Mouse (Mus musculus) inflammation-experienced regulatory T-cells, adult 6 months (primary cell): ENCODE results near the gene Fam71b. TPM values are rescaled to one million over a fixed set of nuclear protein-coding genes. Genes with fewer than 3 reads are reported as not detected.

Source experiments
- ATAC-seq: one replicate; pipeline ENCODE4 v1.8.0; 2017
- polyA plus RNA-seq, 3 experiments: library from polyadenylated mRNA; unstranded; fragments of 100-300 nt; shearing (Covaris generic); gene quantifications; one replicate each; pipeline ENCODE4 v1.2.1; 2017

Fam71b gene
- under 1 TPM in 1 of 3 experiments, not detected in 2; 0.69 TPM for polyA plus RNA-seq

DNA sequence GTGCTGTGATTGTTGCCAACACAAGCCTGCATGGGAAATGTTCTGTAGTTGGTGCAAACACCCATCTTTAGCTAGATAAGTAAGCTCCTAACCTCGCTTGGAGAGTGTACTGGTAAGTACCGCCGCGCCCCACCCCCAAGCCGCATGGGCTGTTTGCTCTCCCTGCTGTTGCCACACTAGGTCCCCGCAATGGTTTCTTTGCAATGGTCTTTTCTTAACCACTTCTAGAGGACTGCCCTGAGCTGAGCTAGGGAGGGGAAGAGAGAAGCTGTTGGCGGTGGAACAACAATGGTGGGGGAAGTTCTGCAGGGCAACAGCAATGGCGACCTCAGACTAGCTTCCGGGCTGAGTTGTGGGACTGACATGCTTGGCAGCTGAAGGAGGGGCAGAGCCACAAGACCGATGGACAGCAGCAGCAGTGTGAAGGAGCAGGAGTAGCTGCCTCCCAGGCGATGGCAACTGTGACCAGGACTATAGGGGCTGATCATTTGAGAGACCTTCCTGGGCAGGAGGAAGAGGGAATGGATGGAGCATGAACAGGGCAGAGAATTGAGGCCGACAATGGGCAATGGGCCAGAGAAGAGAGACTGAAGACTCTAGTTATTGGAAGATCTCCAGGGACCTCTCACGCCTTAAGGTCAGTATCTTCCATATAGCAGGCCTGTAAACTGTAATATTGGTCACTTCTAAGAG, at the start of gene Fam71b:
TSS of gene Fam71b (plus strand) at position 393 of the 693 bp plus-strand sequence.
- ATAC-seq = no peak

DNA sequence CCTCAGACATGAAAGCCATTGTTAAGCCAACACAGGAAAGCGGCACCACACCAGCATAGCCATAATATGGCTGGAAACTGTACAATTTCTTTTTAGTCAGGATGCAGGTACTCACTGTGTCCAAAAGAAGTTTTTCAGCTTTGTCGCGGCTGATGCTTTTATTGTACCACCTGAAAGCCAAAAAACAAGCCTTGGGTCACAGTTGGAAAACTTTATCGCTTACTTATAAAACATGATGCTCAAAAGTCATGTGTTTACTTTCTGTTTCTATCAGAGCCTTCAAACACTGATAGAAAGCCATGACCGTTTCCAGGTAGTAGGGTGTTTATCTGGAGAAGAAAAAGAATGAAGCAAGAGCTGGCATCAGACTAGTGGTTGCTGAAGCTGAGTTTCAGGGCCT, 48.6 kb upstream of the Fam71b start:
- peak; percentile 7 for ATAC-seq

DNA sequence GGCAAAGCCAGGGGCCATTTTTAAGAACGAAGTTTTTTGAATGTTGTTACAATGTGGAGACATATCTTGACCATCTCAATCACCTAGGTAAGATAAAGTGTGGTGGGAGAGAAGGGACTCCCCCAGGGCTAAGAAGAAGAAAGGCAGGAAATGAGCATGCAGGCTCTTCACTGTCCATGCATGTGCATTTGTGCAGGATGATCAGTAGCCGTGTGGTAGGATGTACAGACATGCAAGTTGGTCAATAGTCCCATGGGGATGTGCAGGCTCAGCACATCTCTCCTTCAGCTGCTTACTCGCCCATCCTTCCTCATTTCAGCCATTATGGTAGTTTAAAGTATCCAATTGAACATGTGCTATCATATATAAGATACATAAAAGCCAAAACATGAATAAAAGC, 47.9 kb upstream of the Fam71b start:
- ATAC-seq = peak; percentile 30

GRCm38 (mm10) chr11:46349681-46350410, 46.5 kb upstream of the Fam71b start:
- no peak for ATAC-seq

- ATAC-seq = no peak
These were observed 38.0 kb upstream of the Fam71b start for GRCm38 (mm10) chr11:46358369-46358768.

GRCm38 (mm10) chr11:46360991-46361665, 35.2 kb upstream of the Fam71b start:
- ATAC-seq = no peak

- peak; percentile 58 for ATAC-seq
These were observed 34.0 kb upstream of the Fam71b start for GRCm38 (mm10) chr11:46362061-46363022.

GRCm38 (mm10) chr11:46363864-46364263, 32.5 kb upstream of the Fam71b start:
- no peak for ATAC-seq

GRCm38 (mm10) chr11:46365744-46366143, 30.6 kb upstream of the Fam71b start:
- no peak for ATAC-seq

GRCm38 (mm10) chr11:46366357-46366756, 30.0 kb upstream of the Fam71b start:
- ATAC-seq = no peak

DNA sequence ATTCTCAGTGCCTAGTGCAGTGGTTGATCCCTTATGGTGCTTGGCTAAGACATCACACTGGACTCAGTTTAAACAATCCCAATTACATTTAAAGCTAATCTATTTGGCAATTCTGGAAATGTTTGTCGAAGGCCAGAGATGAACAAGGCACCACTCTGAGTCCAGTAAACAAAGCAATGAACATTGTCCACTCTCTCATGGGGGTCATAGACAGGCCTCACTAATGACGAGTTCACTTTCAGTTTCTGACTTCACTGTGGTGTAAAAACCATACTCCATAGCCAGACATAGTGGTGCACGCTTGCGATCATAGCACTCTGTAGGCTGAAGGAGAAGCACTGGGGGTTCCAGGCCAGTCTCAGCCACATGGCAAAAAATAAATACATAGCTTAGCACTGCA, 25.9 kb upstream of the Fam71b start:
- ATAC-seq = no peak

DNA sequence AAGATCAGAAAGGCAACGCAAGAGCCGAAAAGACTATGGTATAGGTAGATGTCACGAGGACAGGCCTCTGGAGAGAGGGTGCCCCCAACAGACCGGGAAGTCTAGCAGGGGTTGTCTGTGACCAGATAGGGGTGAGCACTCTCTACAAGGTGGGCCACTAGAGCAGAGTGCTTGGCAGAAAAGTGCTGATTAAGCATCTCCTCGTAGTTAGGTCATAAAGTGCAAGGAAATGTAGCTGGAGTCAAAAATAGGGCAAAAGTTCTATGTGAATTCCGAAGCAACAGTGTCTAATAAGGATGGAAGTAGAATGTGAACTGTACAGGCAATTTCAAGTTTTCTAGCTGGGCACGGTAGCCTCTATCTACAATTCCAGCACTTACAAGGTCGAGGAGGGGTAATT, 25.1 kb upstream of the Fam71b start:
- ATAC-seq = no peak

- peak; percentile 55 for ATAC-seq
These were observed 23.9 kb upstream of the Fam71b start for GRCm38 (mm10) chr11:46372331-46372953.

DNA sequence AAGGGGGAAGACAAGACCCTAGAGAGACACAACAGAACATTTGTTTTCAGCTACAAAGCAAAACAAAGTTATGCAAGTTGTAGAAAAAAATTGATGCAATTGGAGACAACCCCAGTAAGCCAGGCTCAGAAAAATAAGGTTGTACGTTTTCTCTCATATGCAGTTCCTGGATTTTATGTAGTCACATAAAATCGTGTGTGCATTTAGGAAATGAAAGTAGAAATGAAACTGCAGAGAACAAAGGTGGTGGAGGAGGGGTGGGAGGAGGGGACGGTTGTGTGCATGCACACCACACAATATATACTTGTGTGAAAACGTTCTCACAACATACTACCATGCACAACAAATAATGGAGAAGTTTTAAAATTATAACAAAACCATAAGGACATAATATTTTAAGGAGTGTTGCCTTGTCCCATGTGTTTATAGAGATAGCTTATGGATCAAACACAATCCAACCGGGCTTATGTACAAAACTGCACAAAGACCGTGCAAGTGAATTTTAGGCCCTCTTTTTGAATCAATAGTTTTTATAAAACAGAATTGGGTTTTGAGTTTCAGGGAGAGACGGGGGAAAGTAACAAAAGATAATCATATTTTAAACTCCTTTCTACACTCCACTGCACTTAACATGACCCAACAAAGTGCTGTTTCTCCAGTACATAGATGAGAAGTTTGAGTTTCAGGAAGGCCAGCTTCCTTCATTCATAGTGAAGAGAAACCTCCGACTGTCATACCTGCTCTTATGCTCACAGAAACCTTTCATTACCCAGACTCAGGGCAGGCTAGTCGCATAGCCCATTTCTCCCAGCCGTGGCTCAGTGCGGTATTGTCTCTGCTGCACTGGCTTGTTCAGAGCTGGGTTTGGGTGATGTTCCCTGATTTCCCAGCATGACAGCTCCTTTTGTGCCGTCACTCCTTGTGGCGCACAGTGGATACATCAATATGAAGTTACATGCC, 23.0 kb upstream of the Fam71b start:
- ATAC-seq = peak; percentile 39

DNA sequence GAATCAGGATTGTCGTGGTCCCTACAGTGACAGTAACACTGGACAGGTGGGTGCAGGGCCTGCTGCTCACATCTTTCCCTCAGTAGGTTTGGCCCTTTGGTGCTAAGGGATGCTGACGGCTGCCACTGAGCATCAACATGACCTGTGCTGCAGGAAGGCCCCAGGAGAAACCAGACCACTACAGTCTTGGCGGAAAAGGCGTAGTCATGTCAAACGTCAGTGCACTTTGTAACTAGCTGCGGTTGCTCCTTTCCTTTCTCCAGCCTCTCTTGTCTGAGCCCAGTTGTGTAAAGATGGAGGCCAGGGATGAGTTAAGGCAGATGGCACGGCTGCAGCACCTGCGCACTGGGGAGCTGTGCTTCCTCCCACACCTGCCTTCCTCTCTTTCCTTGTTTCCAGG, 21.3 kb upstream of the Fam71b start:
- ATAC-seq = no peak

DNA sequence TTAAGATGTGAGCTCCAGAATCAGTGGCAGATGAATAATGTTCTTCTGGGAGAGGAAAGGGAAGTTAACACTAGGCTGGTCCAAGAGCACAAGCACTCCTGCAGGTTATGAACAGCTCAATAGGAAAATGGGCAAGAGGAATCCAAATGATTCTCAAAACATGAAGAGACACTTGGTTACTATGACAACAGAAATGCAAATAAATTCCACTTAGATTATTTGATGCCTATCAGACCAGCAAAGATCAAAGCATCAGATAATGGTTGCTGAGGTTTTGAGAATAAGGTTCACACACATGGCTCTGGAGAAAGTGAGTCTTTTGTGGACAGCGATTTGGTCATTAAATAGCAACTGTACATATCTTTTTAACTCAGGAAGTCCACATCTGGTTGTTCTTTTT, 19.0 kb upstream of the Fam71b start:
- peak; percentile 9 for ATAC-seq

DNA sequence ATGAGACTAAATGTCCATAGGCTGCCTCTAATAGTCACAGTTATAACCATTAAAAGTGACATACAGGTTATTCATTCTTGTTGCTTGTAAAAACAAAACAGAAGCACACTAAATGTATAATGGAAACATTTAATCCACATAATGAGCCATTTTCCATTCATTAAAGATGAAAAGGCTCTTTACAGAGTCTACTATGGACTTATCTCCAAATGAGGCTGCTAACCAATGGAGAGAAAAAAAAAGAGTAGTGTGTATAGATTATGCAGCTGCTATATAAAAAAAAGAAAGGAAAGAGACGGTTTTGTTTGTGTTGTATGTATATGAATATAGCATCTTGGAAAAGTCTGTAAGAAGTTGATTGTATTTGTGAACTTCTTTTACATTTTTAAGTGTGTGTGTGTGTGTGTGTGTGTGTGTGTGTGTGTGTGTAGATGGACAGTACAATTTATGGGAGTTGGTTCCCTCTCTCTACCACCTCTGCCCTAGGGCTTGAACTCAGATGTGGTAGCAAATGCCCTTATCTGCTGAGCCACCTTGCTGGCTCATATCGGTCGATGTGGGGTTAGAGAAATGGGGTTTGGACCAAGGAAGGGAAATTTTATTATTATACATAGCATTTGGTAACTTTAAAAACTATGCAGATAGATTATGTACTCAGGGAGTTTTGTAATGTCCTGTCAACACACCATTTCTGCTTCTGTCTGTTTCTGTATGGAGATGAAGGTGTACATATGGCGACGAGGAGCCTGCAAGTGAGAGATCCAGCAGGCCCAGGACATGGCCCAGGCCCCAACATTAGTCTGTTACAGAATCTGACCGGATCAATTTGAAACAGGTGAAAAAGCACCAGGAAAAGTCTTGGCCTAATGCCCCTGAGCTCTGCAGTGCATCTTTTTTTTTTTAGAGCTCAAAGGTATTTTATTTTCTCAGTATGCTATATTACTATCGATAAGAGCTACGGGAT, 18.3 kb upstream of the Fam71b start:
- no peak for ATAC-seq

DNA sequence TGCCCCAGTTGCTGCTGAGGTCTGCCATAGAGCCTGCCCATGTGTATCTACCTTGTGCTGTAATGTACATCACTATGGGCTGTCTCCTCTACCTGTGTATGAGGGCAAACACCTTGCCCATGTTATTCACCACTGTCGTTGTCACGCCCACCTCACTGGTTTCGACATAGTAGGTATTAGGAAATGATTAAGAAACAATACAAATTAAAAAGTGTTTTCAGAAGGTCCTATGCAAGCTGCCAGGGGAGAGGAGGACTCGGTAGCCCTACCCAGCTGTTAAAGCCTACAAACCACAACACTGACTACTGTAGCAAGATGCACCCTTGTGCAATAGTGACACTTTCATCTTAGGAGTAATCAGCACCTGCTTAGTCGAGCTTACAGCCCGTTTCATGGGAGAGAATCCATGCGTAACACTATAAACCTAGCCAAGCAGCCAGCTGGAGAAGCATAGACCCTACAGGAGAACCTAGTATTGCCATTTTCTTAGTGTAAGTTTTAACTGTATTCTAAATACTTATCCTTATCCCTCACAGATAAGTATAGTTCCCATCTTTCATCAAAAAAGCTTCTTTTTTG, 16.2 kb upstream of the Fam71b start:
- ATAC-seq = peak; percentile 46

DNA sequence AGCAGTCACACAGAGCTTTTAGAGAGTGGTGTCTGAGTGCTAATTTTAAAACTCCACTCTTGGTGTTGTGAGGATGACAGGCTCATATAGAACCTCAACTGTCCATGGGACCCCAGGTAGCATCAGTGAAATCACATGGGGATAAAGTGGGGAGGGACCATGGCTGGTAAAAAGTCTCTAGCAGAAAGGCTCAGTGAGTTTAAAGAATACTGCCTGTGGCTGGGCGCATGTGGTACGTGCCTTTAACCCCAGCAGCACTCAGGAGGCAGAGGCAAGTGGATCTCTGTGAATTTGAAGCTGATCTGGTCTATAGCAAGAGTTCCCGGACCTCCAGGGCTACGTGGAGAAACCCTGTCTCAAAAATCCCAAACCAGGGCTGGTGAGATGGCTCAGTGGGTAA, 13.9 kb upstream of the Fam71b start:
- no peak for ATAC-seq
